12 mouse cellular contexts compared by ENCODE assay signal in the genomic region with DNA sequence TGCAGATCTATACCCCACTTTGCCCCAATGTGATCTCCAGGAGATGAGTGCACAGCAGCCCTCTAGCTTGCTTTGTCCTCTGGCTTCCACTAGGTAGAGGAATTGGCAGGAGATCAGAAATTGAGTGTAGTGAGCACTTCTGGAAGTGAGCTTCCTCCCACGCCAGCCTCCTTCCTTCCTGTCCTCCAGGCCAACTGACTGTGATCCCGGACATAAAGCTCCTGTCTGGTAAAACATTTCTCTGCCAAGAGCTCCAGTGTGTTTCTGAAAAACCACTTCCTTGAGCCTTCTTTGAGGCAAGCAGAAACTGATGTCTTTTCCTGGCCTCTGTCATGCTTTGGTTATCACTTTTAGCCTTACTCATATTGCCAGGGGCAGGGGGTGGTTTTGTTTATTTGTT.
DNase-seq lines count a peak whose midpoint lies in the region; ATAC-seq lines count a peak whose summit lies in the region.
"Had no signal": no experiment of that assay in that cellular context is flagged by ENCODE, and none has a peak within 500 bp of the region (broad histone marks: within the 10 kb centered on the region; RNA-seq: fewer than 3 reads in every experiment).

No protein-coding gene starts in this region.

- no peak overlapping the region for H3K4me2 ChIP-seq in intestine, embryonic 15.5 days (replicated peaks)
- no peak overlapping the region for H3K4me2 ChIP-seq in hindbrain, embryonic 11.5 days (replicated peaks; ENCODE audit: low read depth, low read length)
- H3K4me2 ChIP-seq: limb, embryonic 13.5 days; midbrain, embryonic 11.5 days had no signal

- no peaks in the 10 kb centered on the region for H3K36me3 ChIP-seq in intestine, embryonic 15.5 days
- no peaks in the 10 kb centered on the region for H3K36me3 ChIP-seq in hindbrain, embryonic 11.5 days (ENCODE audit: control insufficient read depth, insufficient read depth, low read length)
- H3K36me3 ChIP-seq in hindbrain, embryonic 10.5 days: no peaks in the 10 kb centered on the region
- H3K36me3 ChIP-seq: limb, embryonic 13.5 days had no signal

- 45% methylated on average over 2 of the region's 2 CpGs for WGBS in intestine, embryonic 15.5 days
- 56% methylated on average over 2 of the region's 2 CpGs for WGBS in hindbrain, embryonic 11.5 days
- 76% methylated on average over 2 of the region's 2 CpGs for WGBS in hindbrain, embryonic 10.5 days

- no peak for ATAC-seq in intestine, embryonic 15.5 days
- no peak for ATAC-seq in hindbrain, embryonic 11.5 days (ENCODE audit: low FRiP score)

- intact Hi-C loops in heart, postnatal 14 days (cut with DNase I): no loop called here

- H3K9me3 ChIP-seq in intestine, embryonic 15.5 days: no peaks in the 10 kb centered on the region
- no peaks in the 10 kb centered on the region for H3K9me3 ChIP-seq in hindbrain, embryonic 11.5 days (ENCODE audit: control insufficient read depth, low read length)
- no peaks in the 10 kb centered on the region for H3K9me3 ChIP-seq in hindbrain, embryonic 10.5 days
- H3K9me3 ChIP-seq: limb, embryonic 13.5 days had no signal

- H3K4me1 ChIP-seq in intestine, embryonic 15.5 days (replicated peaks): no peaks in the 10 kb centered on the region; the same call in 1 of the 2 replicates
- no peaks in the 10 kb centered on the region for H3K4me1 ChIP-seq in hindbrain, embryonic 11.5 days (replicated peaks; ENCODE audit: control insufficient read depth, insufficient read depth, low read length)
- peaks cover 8% of the 10 kb centered on the region; the same call in 1 of the 2 replicates for H3K4me1 ChIP-seq in hindbrain, embryonic 10.5 days (replicated peaks)

- no peak overlapping the region for H3K27ac ChIP-seq in intestine, embryonic 15.5 days
- H3K27ac ChIP-seq in hindbrain, embryonic 11.5 days (ENCODE audit: low read depth, low read length): no peak overlapping the region
- no peak overlapping the region for H3K27ac ChIP-seq in hindbrain, embryonic 10.5 days
- H3K27ac ChIP-seq: limb, embryonic 13.5 days had no signal

- no peak overlapping the region for H3K9ac ChIP-seq in intestine, embryonic 15.5 days
- no peak overlapping the region for H3K9ac ChIP-seq in hindbrain, embryonic 11.5 days (ENCODE audit: low read depth, low read length)
- H3K9ac ChIP-seq: limb, embryonic 13.5 days had no signal

- no peaks in the 10 kb centered on the region for H3K27me3 ChIP-seq in intestine, embryonic 15.5 days (replicated peaks)
- no peaks in the 10 kb centered on the region for H3K27me3 ChIP-seq in hindbrain, embryonic 11.5 days (ENCODE audit: control insufficient read depth, insufficient read depth, low read length)
- no peaks in the 10 kb centered on the region for H3K27me3 ChIP-seq in hindbrain, embryonic 10.5 days (ENCODE audit: insufficient read depth, poor library complexity, severe bottlenecking)
- H3K27me3 ChIP-seq: limb, embryonic 13.5 days had no signal

- no peak overlapping the region for H3K4me3 ChIP-seq in intestine, embryonic 15.5 days (replicated peaks)
- no peak overlapping the region for H3K4me3 ChIP-seq in hindbrain, embryonic 11.5 days (ENCODE audit: low read depth, low read length)
- H3K4me3 ChIP-seq in hindbrain, embryonic 10.5 days: no peak overlapping the region
- H3K4me3 ChIP-seq: limb, embryonic 13.5 days had no signal

- DNase-seq in Muller cell, postnatal 12 days (ENCODE audit: inconsistent ontology term): peak; percentile 14
- DNase-seq in gonadal fat pad, adult 2 months (ENCODE audit: low read depth): peak; percentile 13
- DNase-seq in heart, postnatal 14 days: peak; percentile 30 to 47
- DNase-seq in kidney, postnatal 14 days: peak; percentile 64
- DNase-seq in right cerebral cortex, postnatal 36 days (ENCODE audit: low spot score in 2 of 2): no peak
- no peak for DNase-seq in hindbrain, embryonic 11.5 days (ENCODE audit: low spot score)
- DNase-seq in hindbrain, embryonic 10.5 days (ENCODE audit: low spot score): no peak
- DNase-seq: cerebellum, adult 9-11 months; thymus, postnatal 14 days had no signal

Comparison
In these comparisons a context has a peak if more than half of its experiments do, and no peak if none do; other contexts are left out.
1. DNase-seq: peak in Muller cell, postnatal 12 days (single experiment), gonadal fat pad, adult 2 months (single experiment), heart, postnatal 14 days (2 of 2) and kidney, postnatal 14 days (single experiment); none in right cerebral cortex, postnatal 36 days (0 of 2), hindbrain, embryonic 11.5 days (single experiment) and hindbrain, embryonic 10.5 days (single experiment).